Mouse (Mus musculus) embryonic facial prominence, embryonic 14.5 days (tissue): ENCODE data around the gene Agap1. TPM values are rescaled to one million over a fixed set of nuclear protein-coding genes. Genes with fewer than 3 reads are reported as not detected.
A peak's percentile ranks its signal among the peaks of the same experiment; 100 is the strongest.

Experiments used
- ATAC-seq: fragments of 200-750 bp; cut with Nextera tagmentation; 2 replicates; pipeline ENCODE4 v1.8.0; 2017; ENCODE audit warnings: low read depth, moderate number of reproducible peaks, moderate TSS enrichment
- DNase-seq: peaks from one replicate; pipeline ENCODE4 v3.0.0-alpha.2; 2015; ENCODE audit warnings: low spot score
- H3K27ac ChIP-seq: fragments of 300-500 bp; sonication (generic); replicated peaks from 2 replicates; pipeline ENCODE4 v1.5.1; 2014; ENCODE audit warnings: low read depth, mild to moderate bottlenecking, low read length, moderate library complexity
- H3K27me3 ChIP-seq: fragments of 300-500 bp; sonication (generic); replicated peaks from 2 replicates; pipeline ENCODE4 v1.6.1; 2014; ENCODE audit warnings: low read length; ENCODE audit not compliant: control insufficient read depth, insufficient read depth
- H3K36me3 ChIP-seq: fragments of 300-500 bp; sonication (generic); 2 replicates; pipeline ENCODE4 v1.6.1; 2014; ENCODE audit warnings: low read length, mixed read lengths; ENCODE audit not compliant: control insufficient read depth, insufficient read depth
- H3K4me1 ChIP-seq: fragments of 300-500 bp; sonication (generic); 2 replicates; pipeline ENCODE4 v1.6.1; 2014; ENCODE audit warnings: antibody characterized with exemption, low read length; ENCODE audit not compliant: control insufficient read depth, insufficient read depth
- H3K4me2 ChIP-seq: fragments of 300-500 bp; sonication (generic); 2 replicates; pipeline ENCODE4 v1.6.1; 2014; ENCODE audit warnings: low read depth, mild to moderate bottlenecking, low read length, moderate library complexity, mixed read lengths
- H3K4me3 ChIP-seq: fragments of 300-500 bp; sonication (generic); 2 replicates; pipeline ENCODE4 v1.5.1; 2014; ENCODE audit warnings: low read depth, mild to moderate bottlenecking, low read length
- H3K9ac ChIP-seq: fragments of 300-500 bp; sonication (generic); 2 replicates; pipeline ENCODE4 v1.6.1; 2014; ENCODE audit warnings: low read depth, mild to moderate bottlenecking, low read length, moderate library complexity, mixed read lengths
- H3K9me3 ChIP-seq: fragments of 300-500 bp; sonication (generic); 2 replicates; pipeline ENCODE4 v1.6.1; 2016; ENCODE audit warnings: low read length; ENCODE audit not compliant: control insufficient read depth
- WGBS: fragments of 180-500 bp; shearing (Covaris S2); extraction: QIAGEN DNeasy Blood & Tissue Kit; methylation state at CpG from one replicate; pipeline ENCODE4 v1.1.7; 2014; 5-methylcytosine and 5-hydroxymethylcytosine counted together
- polyA plus RNA-seq: library from polyadenylated mRNA; unstranded; fragments of >200 nt; fragmentation: Nextera tagmentation; extraction: Ambion mirVana; gene quantifications from 2 replicates; pipeline ENCODE4 v1.2.1, GENCODE M21; 2014

The Agap1 gene
- polyA plus RNA-seq, result 19.9 and 20.2 TPM in 2 replicates

GRCm38 (mm10) chr1:89454196-89455123 lies at the start of gene Agap1:
Gene Agap1 (plus strand): TSS chr1:89454806.
- ATAC-seq (peak; percentile 95), DNase-seq (peak; percentile 95)
- Histone ChIP-seq H3K36me3 (0 out of 2 replicates have a peak, but pooled peaks cover 5% of the 10 kb centered on the region), H3K9me3 (peaks cover 12% of the 10 kb centered on the region; the same call in 1 of the 2 replicates), H3K4me1 (peaks cover 18% of the 10 kb centered on the region), H3K4me2 (peak within 1 kb of the TSS; percentile 92), H3K27ac (peak within 1 kb of the TSS; percentile 80), H3K4me3 (peak within 1 kb of the TSS; percentile 84), H3K27me3 (no peaks in the 10 kb centered on the region), H3K9ac (peak within 1 kb of the TSS; percentile 83)
- 0% methylated on average over 27 of the region's 118 CpGs for WGBS

- H3K4me3 ChIP-seq, result no peak overlapping the region
- ATAC-seq, result no peak
- WGBS, result 70% methylated on average over 6 of the region's 6 CpGs
Observed at GRCm38 (mm10) chr1:89405991-89406390, 48.6 kb upstream of the Agap1 start.

DNA sequence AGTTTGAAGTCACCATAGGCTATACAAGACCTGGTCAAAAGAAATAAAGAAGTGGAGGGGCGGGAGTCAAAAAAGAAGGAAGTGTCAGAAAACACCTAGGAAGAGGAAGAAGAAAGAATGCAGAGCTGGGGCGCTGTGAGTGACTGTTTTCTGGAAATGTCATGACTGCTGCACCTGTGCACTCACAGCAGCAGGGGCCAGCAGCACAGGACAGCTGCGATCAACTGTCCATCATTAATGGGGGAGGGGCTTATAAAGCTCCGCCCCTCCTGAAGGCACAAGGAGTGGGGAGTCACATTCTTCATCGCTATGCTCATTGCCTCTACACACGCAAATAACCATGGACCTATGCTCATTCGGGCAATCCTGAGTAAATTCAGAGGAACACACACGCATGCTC lies 46.6 kb upstream of the Agap1 start:
- Histone ChIP-seq H3K36me3 (no peaks in the 10 kb centered on the region), H3K4me2 (no peak overlapping the region), H3K4me3 (no peak overlapping the region), H3K9me3 (no peaks in the 10 kb centered on the region), H3K27ac (no peak overlapping the region), H3K9ac (no peak overlapping the region), H3K4me1 (no peaks in the 10 kb centered on the region), H3K27me3 (no peaks in the 10 kb centered on the region)
- DNase-seq, result no peak
- 77% methylated on average over 8 of the region's 8 CpGs for WGBS
- ATAC-seq, result no peak

More at GRCm38 (mm10) chr1:89405991-89406390, 48.6 kb upstream of the Agap1 start:
- no peak for DNase-seq
- H3K27me3 ChIP-seq, result no peaks in the 10 kb centered on the region
- no peaks in the 10 kb centered on the region for H3K9me3 ChIP-seq
- H3K4me2 ChIP-seq, result no peak overlapping the region
- no peak overlapping the region for H3K9ac ChIP-seq
- H3K4me1 ChIP-seq, result no peaks in the 10 kb centered on the region
- H3K36me3 ChIP-seq, result no peaks in the 10 kb centered on the region
- H3K27ac ChIP-seq, result no peak overlapping the region

GRCm38 (mm10) chr1:89413122-89413521 lies 41.5 kb upstream of the Agap1 start:
- no peak overlapping the region for H3K9ac ChIP-seq
- WGBS, result 74% methylated on average over 2 of the region's 2 CpGs
- ATAC-seq (peak; percentile 50; the same call in 1 of the 2 replicates), DNase-seq (peak; percentile 74)
- no peaks in the 10 kb centered on the region for H3K36me3 ChIP-seq
- H3K27ac ChIP-seq, result no peak overlapping the region
- no peaks in the 10 kb centered on the region for H3K27me3 ChIP-seq
- H3K9me3 ChIP-seq, result no peaks in the 10 kb centered on the region
- H3K4me2 ChIP-seq, result no peak overlapping the region
- H3K4me1 ChIP-seq, result 0 out of 2 replicates have a peak, but pooled peaks cover 8% of the 10 kb centered on the region
- no peak overlapping the region for H3K4me3 ChIP-seq

GRCm38 (mm10) chr1:89414563-89414962 lies 40.0 kb upstream of the Agap1 start:
- no peaks in the 10 kb centered on the region for H3K36me3 ChIP-seq
- no peak overlapping the region for H3K4me3 ChIP-seq
- 0 out of 2 replicates have a peak, but pooled peaks cover 8% of the 10 kb centered on the region for H3K4me1 ChIP-seq
- WGBS, result 48% methylated on average over 9 of the region's 9 CpGs
- no peak overlapping the region for H3K9ac ChIP-seq
- no peak overlapping the region for H3K4me2 ChIP-seq
- DNase-seq, result no peak
- no peaks in the 10 kb centered on the region for H3K27me3 ChIP-seq
- no peak overlapping the region for H3K27ac ChIP-seq
- no peak for ATAC-seq
- no peaks in the 10 kb centered on the region for H3K9me3 ChIP-seq

- no peak for ATAC-seq
- Histone ChIP-seq H3K27ac (no peak overlapping the region), H3K4me3 (no peak overlapping the region), H3K4me1 (0 out of 2 replicates have a peak, but pooled peaks cover 8% of the 10 kb centered on the region), H3K36me3 (no peaks in the 10 kb centered on the region), H3K9ac (no peak overlapping the region), H3K4me2 (no peak overlapping the region), H3K9me3 (no peaks in the 10 kb centered on the region), H3K27me3 (no peaks in the 10 kb centered on the region)
- DNase-seq, result no peak
- WGBS, result 43% methylated on average over 5 of the region's 5 CpGs
Observed at GRCm38 (mm10) chr1:89416929-89417328, 37.7 kb upstream of the Agap1 start.

GRCm38 (mm10) chr1:89420642-89421041 lies 34.0 kb upstream of the Agap1 start:
- 70% methylated on average over 11 of the region's 11 CpGs for WGBS
- DNase-seq, result no peak
- Histone ChIP-seq H3K9me3 (no peaks in the 10 kb centered on the region), H3K4me1 (no peaks in the 10 kb centered on the region), H3K9ac (no peak overlapping the region), H3K27me3 (no peaks in the 10 kb centered on the region), H3K36me3 (no peaks in the 10 kb centered on the region), H3K4me3 (no peak overlapping the region), H3K27ac (no peak overlapping the region), H3K4me2 (no peak overlapping the region)
- no peak for ATAC-seq

- no peaks in the 10 kb centered on the region for H3K27me3 ChIP-seq
- no peak overlapping the region for H3K4me2 ChIP-seq
- H3K9ac ChIP-seq, result no peak overlapping the region
- DNase-seq, result peak; percentile 27
- H3K27ac ChIP-seq, result no peak overlapping the region
- no peaks in the 10 kb centered on the region for H3K4me1 ChIP-seq
- H3K9me3 ChIP-seq, result no peaks in the 10 kb centered on the region
- WGBS, result 51% methylated on average over 4 of the region's 4 CpGs
- no peaks in the 10 kb centered on the region for H3K36me3 ChIP-seq
- H3K4me3 ChIP-seq, result no peak overlapping the region
- no peak for ATAC-seq
Observed at GRCm38 (mm10) chr1:89421401-89421800, 33.2 kb upstream of the Agap1 start.
